Mouse (Mus musculus) C2C12 (cell line): ENCODE data around the gene Rnaseh2a.

Source experiments
- CTCF ChIP-seq: IDR thresholded peaks from one replicate; pipeline ENCODE4 v1.5.1; 2011; ENCODE audit not compliant: control insufficient read depth, insufficient read depth, insufficient read length
- MYOG ChIP-seq: IDR thresholded peaks from one replicate; pipeline ENCODE4 v1.6.1; 2011; ENCODE audit not compliant: control insufficient read depth, insufficient read length; ENCODE audit errors: extremely low read depth
- USF1 ChIP-seq: IDR thresholded peaks from one replicate; pipeline ENCODE4 v1.6.1; 2011; ENCODE audit warnings: low read depth, mild to moderate bottlenecking, control low read depth, moderate library complexity

DNA sequence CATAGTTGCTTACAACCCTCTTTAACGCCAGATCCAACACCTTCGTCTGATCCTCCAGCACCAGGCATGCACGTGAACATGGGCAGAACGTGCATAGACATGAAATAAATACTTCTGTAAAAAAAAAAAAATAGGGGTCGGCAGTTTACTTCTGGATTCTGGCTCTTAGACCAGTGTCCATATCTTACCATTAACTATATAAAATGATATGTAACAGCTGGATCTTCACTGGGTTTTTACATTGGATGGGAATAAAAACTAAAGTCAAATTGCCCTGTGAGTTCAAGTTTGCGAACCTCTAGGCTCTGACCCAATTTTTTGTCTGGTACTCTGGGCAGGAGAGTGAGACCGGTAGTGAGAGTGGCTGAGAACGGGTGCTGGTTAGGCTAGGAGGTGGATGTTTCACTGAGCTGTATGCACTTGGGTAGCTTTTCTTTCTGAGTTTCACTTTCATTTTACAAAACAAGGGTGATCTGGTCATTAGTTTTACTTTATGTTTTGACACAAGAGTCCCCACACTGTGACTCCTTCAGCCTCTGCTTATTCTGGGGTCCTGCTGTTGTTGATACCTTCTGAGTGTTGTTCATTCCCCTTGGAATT lies 5.1 kb upstream of the Rnaseh2a start:
- TF ChIP-seq CTCF (no peak), MYOG (no peak), USF1 (no peak)
